Mouse (Mus musculus) hindbrain, postnatal 0 days (tissue): Measurements from ENCODE around the gene Slc50a1. TPM values are rescaled to one million over a fixed set of nuclear protein-coding genes. Genes with fewer than 3 reads are reported as not detected.

Experiments used
- ATAC-seq: fragments of 200-750 bp; cut with Nextera tagmentation; 2 replicates; pipeline ENCODE4 v1.8.0; 2017; ENCODE audit warnings: mild to moderate bottlenecking, moderate TSS enrichment, moderate library complexity
- DNase-seq: peaks from one replicate; pipeline ENCODE4 v3.0.0-alpha.2; 2015; ENCODE audit warnings: low spot score
- H3K27ac ChIP-seq: fragments of 300-500 bp; sonication (generic); 2 replicates; pipeline ENCODE4 v1.5.1; 2014; ENCODE audit warnings: mild to moderate bottlenecking
- H3K27me3 ChIP-seq: fragments of 300-500 bp; sonication (generic); 2 replicates; pipeline ENCODE4 v1.6.1; 2014; ENCODE audit warnings: low read length, mixed read lengths; ENCODE audit not compliant: insufficient read depth
- H3K36me3 ChIP-seq: fragments of 300-500 bp; sonication (generic); 2 replicates; pipeline ENCODE4 v1.6.1; 2014; ENCODE audit warnings: low read length, mixed read lengths; ENCODE audit not compliant: insufficient read depth
- H3K4me1 ChIP-seq: fragments of 300-500 bp; sonication (generic); 2 replicates; pipeline ENCODE4 v1.6.1; 2014; ENCODE audit warnings: antibody characterized with exemption, low read length, mixed read lengths; ENCODE audit not compliant: insufficient read depth
- H3K4me2 ChIP-seq: fragments of 300-500 bp; sonication (generic); 2 replicates; pipeline ENCODE4 v1.6.1; 2014; ENCODE audit warnings: low read depth, mild to moderate bottlenecking, low read length, moderate library complexity, mixed read lengths
- H3K4me3 ChIP-seq: fragments of 300-500 bp; sonication (generic); 2 replicates; pipeline ENCODE4 v1.5.1; 2014; ENCODE audit warnings: low read length
- H3K9ac ChIP-seq: fragments of 300-500 bp; sonication (generic); replicated peaks from 2 replicates; pipeline ENCODE4 v1.6.1; 2014; ENCODE audit warnings: mild to moderate bottlenecking, low read length, moderate library complexity, mixed read lengths
- H3K9me3 ChIP-seq: fragments of 300-500 bp; sonication (generic); 2 replicates; pipeline ENCODE4 v1.6.1; 2016; ENCODE audit warnings: low read length, mixed read lengths
- CTCF ChIP-seq: IDR thresholded peaks from 2 replicates; pipeline ENCODE4 v1.5.1; 2016; ENCODE audit warnings: antibody characterized with exemption, control low read depth, low read depth
- WGBS: fragments of 180-500 bp; shearing (Covaris S2); extraction: QIAGEN DNeasy Blood & Tissue Kit; methylation state at CpG from one replicate; pipeline ENCODE4 v1.1.7; 2014; 5-methylcytosine and 5-hydroxymethylcytosine counted together
- polyA plus RNA-seq: library from polyadenylated mRNA; unstranded; fragments of >200 nt; fragmentation: Nextera tagmentation; extraction: Ambion mirVana; gene quantifications from 2 replicates; pipeline ENCODE4 v1.2.1, GENCODE M21; 2015
- total RNA-seq: library from RNA; depleted of rRNA; stranded (reverse); fragments of >200 nt; gene quantifications from 2 replicates; pipeline ENCODE4 v1.2.3, GENCODE M21; 2014

Gene Slc50a1
- total and polyA plus RNA-seq, 2 experiments from 2014 or later: 30.1 to 47.2 TPM

DNA sequence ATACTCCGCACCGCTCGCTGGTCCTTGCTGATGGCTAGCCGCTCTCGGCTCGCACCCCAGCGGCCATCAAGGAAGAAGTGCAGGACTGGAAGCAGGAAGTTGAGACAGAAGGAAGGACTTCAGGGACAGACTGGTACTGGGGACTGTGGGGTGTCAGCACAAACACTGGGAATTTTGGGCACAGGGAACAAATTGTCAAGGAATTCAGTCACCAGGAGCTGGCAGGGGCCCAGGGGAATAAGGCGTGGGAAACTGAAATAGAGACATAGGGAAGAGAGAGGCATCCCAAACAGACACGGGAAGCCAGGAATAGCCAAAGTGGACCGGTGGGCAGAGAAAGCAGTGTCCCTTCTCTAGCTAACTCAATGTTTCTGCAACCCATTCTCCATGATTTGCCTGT lies 33.9 kb downstream of the Slc50a1 start:
- DNase-seq (no peak), ATAC-seq (no peak)
- H3K4me2 ChIP-seq: no peak overlapping the region

DNA sequence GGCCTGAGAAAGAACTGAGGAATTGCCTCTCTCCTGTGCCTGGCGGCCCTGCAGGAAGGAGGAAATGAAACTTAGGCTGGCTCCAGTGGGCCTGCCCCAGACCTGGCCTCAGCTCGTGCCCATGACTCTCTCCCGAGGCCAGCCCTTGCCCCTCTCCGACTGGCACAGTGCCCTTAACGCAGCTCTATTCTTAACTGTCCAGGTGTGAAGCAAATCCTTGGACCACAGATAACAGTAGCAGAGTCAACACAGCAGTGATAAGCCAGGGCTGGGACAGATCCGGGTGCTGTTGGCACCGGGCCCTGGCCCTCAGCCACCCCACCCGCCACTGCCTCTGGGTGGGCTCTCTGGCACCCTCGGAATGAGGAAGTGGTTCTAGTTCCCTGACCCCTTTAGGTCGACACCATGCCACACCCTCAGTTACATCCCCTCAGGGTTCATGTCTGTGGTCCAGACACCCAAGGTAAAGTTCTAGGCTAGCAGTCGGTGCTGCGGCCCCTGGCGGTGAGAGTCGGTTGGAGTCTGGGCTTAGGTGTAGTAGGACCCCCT lies 36.7 kb downstream of the Slc50a1 start:
- ATAC-seq (no peak), DNase-seq (no peak)
- no peak overlapping the region for H3K9ac ChIP-seq
- no peaks in the 10 kb centered on the region for H3K9me3 ChIP-seq
- H3K27me3 ChIP-seq: no peaks in the 10 kb centered on the region
- H3K27ac ChIP-seq: no peak overlapping the region
- H3K4me1 ChIP-seq: no peaks in the 10 kb centered on the region
- TF ChIP-seq CTCF: no peak
- peaks cover 36% of the 10 kb centered on the region for H3K36me3 ChIP-seq
- no peak overlapping the region for H3K4me2 ChIP-seq
- 75% methylated on average over 14 of the region's 14 CpGs for WGBS
- no peak overlapping the region for H3K4me3 ChIP-seq

More for the DNA sequence above, 33.9 kb downstream of the Slc50a1 start:
- no peaks in the 10 kb centered on the region for H3K27me3 ChIP-seq
- H3K27ac ChIP-seq: no peak overlapping the region
- no peak overlapping the region for H3K4me3 ChIP-seq
- H3K4me1 ChIP-seq: no peaks in the 10 kb centered on the region
- 89% methylated on average over 10 of the region's 10 CpGs for WGBS
- no peak overlapping the region for H3K9ac ChIP-seq
- peaks cover 48% of the 10 kb centered on the region for H3K36me3 ChIP-seq
- no peaks in the 10 kb centered on the region for H3K9me3 ChIP-seq
- TF ChIP-seq CTCF: no peak

DNA sequence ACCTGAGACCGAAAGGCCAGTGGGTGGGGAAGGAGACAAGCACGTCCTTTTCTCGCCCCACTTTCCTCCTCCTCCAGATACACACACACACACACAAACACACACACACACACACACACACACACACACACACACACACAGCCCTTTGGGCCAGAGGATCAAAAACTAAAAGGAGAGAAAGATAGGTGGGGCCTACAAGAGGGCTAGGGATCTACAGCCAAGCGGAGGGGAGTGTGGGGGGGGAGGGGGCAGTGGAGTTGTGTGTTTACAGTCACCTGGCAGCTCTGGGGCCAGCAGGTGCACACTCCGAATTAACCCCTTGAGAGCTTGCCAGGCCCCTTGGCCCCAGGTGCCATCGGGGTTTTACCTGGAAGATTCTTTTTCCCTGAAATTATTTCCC lies 37.8 kb downstream of the Slc50a1 start:
- no peaks in the 10 kb centered on the region; the same call in 1 of the 2 replicates for H3K4me1 ChIP-seq
- DNase-seq (no peak), ATAC-seq (no peak)
- peaks cover 26% of the 10 kb centered on the region for H3K36me3 ChIP-seq
- whole genome bisulfite sequencing: 81% methylated on average over 6 of the region's 6 CpGs
- no peak overlapping the region for H3K4me2 ChIP-seq
- H3K9me3 ChIP-seq: no peaks in the 10 kb centered on the region
- TF ChIP-seq CTCF: no peak
- H3K27me3 ChIP-seq: no peaks in the 10 kb centered on the region
- no peak overlapping the region for H3K4me3 ChIP-seq
- no peak overlapping the region for H3K9ac ChIP-seq
- H3K27ac ChIP-seq: no peak overlapping the region

GRCm38 (mm10) chr3:89231772-89232275 lies 38.5 kb downstream of the Slc50a1 start:
- Histone ChIP-seq H3K27ac (no peak overlapping the region), H3K27me3 (no peaks in the 10 kb centered on the region), H3K4me1 (no peaks in the 10 kb centered on the region; the same call in 1 of the 2 replicates), H3K9ac (no peak overlapping the region), H3K9me3 (no peaks in the 10 kb centered on the region), H3K36me3 (peaks cover 22% of the 10 kb centered on the region), H3K4me3 (no peak overlapping the region), H3K4me2 (no peak overlapping the region)
- 69% methylated on average over 16 of the region's 16 CpGs for WGBS
- no peak for TF ChIP-seq CTCF
- ATAC-seq: no peak
- DNase-seq: no peak

DNA sequence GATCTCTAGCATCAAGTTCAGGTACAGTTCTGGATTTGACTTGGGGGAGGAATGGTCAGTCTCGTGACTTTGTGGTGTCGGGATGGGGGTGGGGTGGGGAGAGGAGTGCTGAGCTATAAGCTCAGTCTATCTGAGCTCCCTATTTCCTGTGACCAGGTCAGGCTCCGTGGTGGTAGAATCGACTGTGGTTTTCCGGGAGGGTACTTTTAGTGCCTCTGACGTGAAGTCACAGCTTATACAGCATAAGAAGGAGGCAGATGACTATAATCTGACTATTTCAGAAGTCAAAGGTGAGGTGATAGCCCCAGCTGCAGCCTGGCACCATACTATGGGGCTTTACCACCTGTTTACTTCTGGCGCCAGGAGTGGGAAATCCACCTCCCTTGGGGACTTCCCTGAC lies 39.0 kb downstream of the Slc50a1 start:
- no peak overlapping the region for H3K27ac ChIP-seq
- WGBS: 72% methylated on average over 7 of the region's 7 CpGs

DNA sequence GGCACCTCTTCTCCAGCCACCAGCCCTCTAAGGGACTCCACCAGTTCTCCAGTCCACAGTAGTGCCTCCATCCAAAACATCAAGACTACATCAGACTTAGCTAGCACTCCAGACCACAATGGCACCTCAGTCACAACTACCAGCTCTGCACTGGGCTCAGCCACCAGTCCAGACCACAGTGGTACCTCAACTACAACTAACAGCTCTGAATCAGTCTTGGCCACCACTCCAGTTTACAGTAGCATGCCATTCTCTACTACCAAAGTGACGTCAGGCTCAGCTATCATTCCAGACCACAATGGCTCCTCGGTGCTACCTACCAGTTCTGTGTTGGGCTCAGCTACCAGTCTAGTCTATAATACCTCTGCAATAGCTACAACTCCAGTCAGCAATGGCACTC lies 39.8 kb downstream of the Slc50a1 start:
- H3K4me3 ChIP-seq: no peak overlapping the region
- no peaks in the 10 kb centered on the region for H3K27me3 ChIP-seq
- 96% methylated on average over 2 of the region's 2 CpGs for WGBS
- H3K9ac ChIP-seq: no peak overlapping the region
- TF ChIP-seq CTCF: no peak
- no peaks in the 10 kb centered on the region for H3K9me3 ChIP-seq
- H3K27ac ChIP-seq: no peak overlapping the region
- no peak for ATAC-seq
- H3K36me3 ChIP-seq: peaks cover 10% of the 10 kb centered on the region
- no peak overlapping the region for H3K4me2 ChIP-seq
- no peak for DNase-seq
- peaks cover 2% of the 10 kb centered on the region; the same call in 1 of the 2 replicates for H3K4me1 ChIP-seq

More for the DNA sequence above, 39.0 kb downstream of the Slc50a1 start:
- Histone ChIP-seq H3K4me3 (no peak overlapping the region), H3K4me1 (no peaks in the 10 kb centered on the region; the same call in 1 of the 2 replicates), H3K9me3 (no peaks in the 10 kb centered on the region), H3K27me3 (no peaks in the 10 kb centered on the region), H3K9ac (no peak overlapping the region), H3K36me3 (peaks cover 18% of the 10 kb centered on the region), H3K4me2 (no peak overlapping the region)
- ATAC-seq (no peak), DNase-seq (no peak)
- TF ChIP-seq CTCF: no peak

- ATAC-seq: no peak
- WGBS: 57% methylated on average over 4 of the region's 4 CpGs
- Histone ChIP-seq H3K4me3 (no peak overlapping the region), H3K27ac (no peak overlapping the region), H3K9me3 (no peaks in the 10 kb centered on the region), H3K27me3 (no peaks in the 10 kb centered on the region), H3K4me2 (no peak overlapping the region), H3K36me3 (no peaks in the 10 kb centered on the region; the same call in 1 of the 2 replicates), H3K4me1 (peaks cover 12% of the 10 kb centered on the region; the same call in 1 of the 2 replicates), H3K9ac (0 out of 2 replicates have a peak overlapping the region, but pooled peaks have one; percentile 17)
- TF ChIP-seq CTCF: no peak
- no peak for DNase-seq
Measured at GRCm38 (mm10) chr3:89229276-89229675, 41.1 kb downstream of the Slc50a1 start.
